Mouse (Mus musculus) kidney, postnatal 0 days (tissue): ENCODE data around the gene Csmd2. TPM values are rescaled to one million over a fixed set of nuclear protein-coding genes. Genes with fewer than 3 reads are reported as not detected.

Experiments used
- ATAC-seq: fragments of 200-750 bp; cut with Nextera tagmentation; replicated peaks from 2 replicates; pipeline ENCODE4 v1.8.0; 2017; ENCODE audit warnings: low read depth, moderate number of reproducible peaks, moderate TSS enrichment, moderate library complexity; ENCODE audit not compliant: low FRiP score
- DNase-seq: peaks from one replicate; pipeline ENCODE4 v3.0.0-alpha.2; 2016; ENCODE audit warnings: low spot score
- H3K27ac ChIP-seq: fragments of 300-500 bp; sonication (generic); 2 replicates; pipeline ENCODE4 v1.5.1; 2014; ENCODE audit warnings: mild to moderate bottlenecking
- H3K27me3 ChIP-seq: fragments of 300-500 bp; sonication (generic); 2 replicates; pipeline ENCODE4 v1.6.1; 2014; ENCODE audit warnings: low read length, mixed read lengths; ENCODE audit not compliant: insufficient read depth
- H3K36me3 ChIP-seq: fragments of 300-500 bp; sonication (generic); 2 replicates; pipeline ENCODE4 v1.6.1; 2014; ENCODE audit warnings: low read length, mixed read lengths; ENCODE audit not compliant: insufficient read depth
- H3K4me1 ChIP-seq: fragments of 300-500 bp; sonication (generic); replicated peaks from 2 replicates; pipeline ENCODE4 v1.6.1; 2014; ENCODE audit warnings: antibody characterized with exemption, low read length, mixed read lengths; ENCODE audit not compliant: insufficient read depth
- H3K4me2 ChIP-seq: fragments of 300-500 bp; sonication (generic); 2 replicates; pipeline ENCODE4 v1.6.1; 2014; ENCODE audit warnings: mild to moderate bottlenecking, low read length, moderate library complexity, mixed read lengths
- H3K4me3 ChIP-seq: fragments of 300-500 bp; sonication (generic); replicated peaks from 2 replicates; pipeline ENCODE4 v1.5.1; 2014; ENCODE audit warnings: low read depth, low read length
- H3K9ac ChIP-seq: fragments of 300-500 bp; sonication (generic); 2 replicates; pipeline ENCODE4 v1.6.1; 2014; ENCODE audit warnings: low read depth, low read length
- H3K9me3 ChIP-seq: fragments of 300-500 bp; sonication (generic); replicated peaks from 2 replicates; pipeline ENCODE4 v1.6.1; 2016; ENCODE audit warnings: low read length, inconsistent platforms, mixed read lengths
- CTCF ChIP-seq: IDR thresholded peaks from 2 replicates; pipeline ENCODE4 v1.5.1; 2016; ENCODE audit warnings: antibody characterized with exemption, low read depth, mild to moderate bottlenecking, moderate library complexity
- WGBS: fragments of 180-500 bp; shearing (Covaris S2); extraction: QIAGEN DNeasy Blood & Tissue Kit; methylation state at CpG from one replicate; pipeline ENCODE4 v1.1.7; 2014; 5-methylcytosine and 5-hydroxymethylcytosine counted together
- polyA plus RNA-seq: library from polyadenylated mRNA; unstranded; fragments of >200 nt; fragmentation: Nextera tagmentation; extraction: Ambion mirVana; gene quantifications from 2 replicates; pipeline ENCODE4 v1.2.1, GENCODE M21; 2015

The Csmd2 gene
- polyA plus RNA-seq, 1 experiment from 2014 or later, result 0.05 TPM

GRCm38 (mm10) chr4:128383800-128384199 is 396.1 kb downstream of the Csmd2 start:
- Histone ChIP-seq H3K27ac (no peak overlapping the region), H3K4me2 (no peak overlapping the region), H3K9me3 (no peaks in the 10 kb centered on the region), H3K4me1 (no peaks in the 10 kb centered on the region), H3K27me3 (no peaks in the 10 kb centered on the region), H3K9ac (no peak overlapping the region), H3K36me3 (no peaks in the 10 kb centered on the region), H3K4me3 (no peak overlapping the region)
- 85% methylated on average over 7 of the region's 7 CpGs for WGBS
- TF ChIP-seq CTCF, result no peak
- DNase-seq, result no peak
- no peak for ATAC-seq

GRCm38 (mm10) chr4:128391484-128391883 is 403.8 kb downstream of the Csmd2 start:
- no peak overlapping the region for H3K4me2 ChIP-seq
- H3K9ac ChIP-seq, result no peak overlapping the region
- no peak for TF ChIP-seq CTCF
- ATAC-seq (no peak), DNase-seq (no peak)
- no peaks in the 10 kb centered on the region for H3K9me3 ChIP-seq
- H3K4me3 ChIP-seq, result no peak overlapping the region
- no peak overlapping the region for H3K27ac ChIP-seq
- 86% methylated on average over 5 of the region's 5 CpGs for WGBS
- H3K27me3 ChIP-seq, result no peaks in the 10 kb centered on the region
- H3K4me1 ChIP-seq, result 0 out of 2 replicates have a peak, but pooled peaks cover 4% of the 10 kb centered on the region
- H3K36me3 ChIP-seq, result no peaks in the 10 kb centered on the region

- Histone ChIP-seq H3K27me3 (no peaks in the 10 kb centered on the region), H3K9ac (no peak overlapping the region), H3K27ac (no peak overlapping the region), H3K4me1 (0 out of 2 replicates have a peak, but pooled peaks cover 4% of the 10 kb centered on the region), H3K4me2 (no peak overlapping the region), H3K9me3 (no peaks in the 10 kb centered on the region), H3K4me3 (no peak overlapping the region), H3K36me3 (no peaks in the 10 kb centered on the region)
- ATAC-seq, result no peak
- WGBS, result 33% methylated on average over 3 of the region's 3 CpGs
- no peak for TF ChIP-seq CTCF
- DNase-seq, result peak; percentile 51
Observed at GRCm38 (mm10) chr4:128392279-128392678, 404.6 kb downstream of the Csmd2 start.

GRCm38 (mm10) chr4:128393864-128394263 is 406.2 kb downstream of the Csmd2 start:
- no peak overlapping the region for H3K4me2 ChIP-seq
- H3K36me3 ChIP-seq, result no peaks in the 10 kb centered on the region

GRCm38 (mm10) chr4:128396616-128397015 is 409.0 kb downstream of the Csmd2 start:
- H3K9me3 ChIP-seq, result no peaks in the 10 kb centered on the region
- H3K9ac ChIP-seq, result no peak overlapping the region
- no peak overlapping the region for H3K4me3 ChIP-seq
- 0 out of 2 replicates have a peak, but pooled peaks cover 4% of the 10 kb centered on the region for H3K4me1 ChIP-seq
- TF ChIP-seq CTCF, result no peak
- ATAC-seq, result no peak
- H3K27me3 ChIP-seq, result no peaks in the 10 kb centered on the region
- H3K4me2 ChIP-seq, result no peak overlapping the region
- 81% methylated on average over 5 of the region's 5 CpGs for WGBS
- no peak for DNase-seq
- H3K27ac ChIP-seq, result no peak overlapping the region
- no peaks in the 10 kb centered on the region for H3K36me3 ChIP-seq

More at GRCm38 (mm10) chr4:128393864-128394263, 406.2 kb downstream of the Csmd2 start:
- no peak overlapping the region for H3K27ac ChIP-seq
- H3K27me3 ChIP-seq, result no peaks in the 10 kb centered on the region
- TF ChIP-seq CTCF, result no peak
- DNase-seq (no peak), ATAC-seq (no peak)
- 0 out of 2 replicates have a peak, but pooled peaks cover 4% of the 10 kb centered on the region for H3K4me1 ChIP-seq
- H3K9ac ChIP-seq, result no peak overlapping the region
- WGBS, result 63% methylated on average over 4 of the region's 4 CpGs
- no peaks in the 10 kb centered on the region for H3K9me3 ChIP-seq
- no peak overlapping the region for H3K4me3 ChIP-seq

GRCm38 (mm10) chr4:128397804-128398203 is 410.1 kb downstream of the Csmd2 start:
- no peak overlapping the region for H3K9ac ChIP-seq
- no peak overlapping the region for H3K27ac ChIP-seq
- H3K4me3 ChIP-seq, result no peak overlapping the region
- no peaks in the 10 kb centered on the region for H3K36me3 ChIP-seq
- no peaks in the 10 kb centered on the region for H3K9me3 ChIP-seq
- no peak overlapping the region for H3K4me2 ChIP-seq
- 53% methylated on average over 7 of the region's 7 CpGs for WGBS
- no peaks in the 10 kb centered on the region for H3K27me3 ChIP-seq
- TF ChIP-seq CTCF, result no peak
- ATAC-seq, result no peak
- DNase-seq, result no peak
- H3K4me1 ChIP-seq, result no peaks in the 10 kb centered on the region

GRCm38 (mm10) chr4:128398948-128399347 is 411.3 kb downstream of the Csmd2 start:
- no peak overlapping the region for H3K27ac ChIP-seq
- H3K4me1 ChIP-seq, result no peaks in the 10 kb centered on the region
- no peaks in the 10 kb centered on the region for H3K9me3 ChIP-seq
- no peak overlapping the region for H3K4me2 ChIP-seq
- DNase-seq, result no peak
- no peaks in the 10 kb centered on the region for H3K27me3 ChIP-seq
- no peak for TF ChIP-seq CTCF
- WGBS, result 37% methylated on average over 7 of the region's 7 CpGs
- ATAC-seq, result no peak
- no peak overlapping the region for H3K9ac ChIP-seq
- no peaks in the 10 kb centered on the region for H3K36me3 ChIP-seq
- H3K4me3 ChIP-seq, result no peak overlapping the region
